Comparison of ENCODE assay signal across 8 mouse cellular contexts in genomic region chr2:25228431-25228889, GRCm38 (mm10). TPM values are rescaled to one million over a fixed set of nuclear protein-coding genes. Genes with fewer than 3 reads are reported as not detected.
DNase-seq lines count a peak whose midpoint lies in the region; ATAC-seq and TF ChIP-seq lines count a peak whose summit lies in the region.

No protein-coding gene starts in this region.

- peak overlapping the region; percentile 19 for H3K9ac ChIP-seq in ES-Bruce4 (ENCODE audit: low read depth, poor library complexity, severe bottlenecking)
- H3K9ac ChIP-seq in forebrain, embryonic 13.5 days: peak overlapping the region; percentile 52; the same call in 1 of the 2 replicates

- DNase-seq in heart, postnatal 14 days: peak; percentile 86 to 89
- DNase-seq in layer of hippocampus, adult 11-12 months (ENCODE audit: low spot score): peak; percentile 91
- peak; percentile 82 for DNase-seq in lung, adult 2 months
- DNase-seq in thymus, adult 18-20 months: peak; percentile 70 to 76

- no peaks in the 10 kb centered on the region for H3K27me3 ChIP-seq in ES-Bruce4 (ENCODE audit: control insufficient read depth, insufficient read depth, low read length, poor library complexity, severe bottlenecking)
- H3K27me3 ChIP-seq in forebrain, embryonic 13.5 days: peaks cover 18% of the 10 kb centered on the region; the same call in 1 of the 2 replicates

- peak overlapping the region; percentile 46 for H3K4me2 ChIP-seq in forebrain, embryonic 13.5 days

- peak overlapping the region; percentile 64 for H3K27ac ChIP-seq in ES-Bruce4 (ENCODE audit: insufficient read depth, low read length)
- peak overlapping the region; percentile 52 for H3K27ac ChIP-seq in forebrain, embryonic 13.5 days

- intact Hi-C loops in heart, postnatal 14 days (cut with DNase I): loop anchor here (1.0 to 2.0 kb wide), 3 partner anchors 24 to 64 kb away; no protein-coding TSS in a partner anchor

- H3K9me3 ChIP-seq in ES-Bruce4 (replicated peaks; ENCODE audit: control insufficient read depth, insufficient read depth, low read length, poor library complexity, severe bottlenecking): no peaks in the 10 kb centered on the region
- H3K9me3 ChIP-seq in forebrain, embryonic 13.5 days (replicated peaks): no peaks in the 10 kb centered on the region

- H3K4me3 ChIP-seq in ES-Bruce4 (ENCODE audit: low read depth, low read length): peak overlapping the region; percentile 46
- 0 out of 2 replicates have a peak overlapping the region, but pooled peaks have one; percentile 15 for H3K4me3 ChIP-seq in forebrain, embryonic 13.5 days
- H3K4me3 ChIP-seq in lung, adult 2 months (replicated peaks; ENCODE audit: extremely low read depth, low read depth, low read length): peak overlapping the region; percentile 45

- 1% methylated on average over 7 of the region's 7 CpGs for WGBS in forebrain, embryonic 13.5 days
- under 1% methylated on average over 7 of the region's 7 CpGs for WGBS in lung, adult 2 months

- TF ChIP-seq EP300 in ES-Bruce4 (IDR thresholded peaks at IDR 0.05; ENCODE audit: insufficient read depth, low read depth, low read length): peak; percentile 56; the same call in 1 of the 2 replicates

- H3K4me1 ChIP-seq in ES-Bruce4 (ENCODE audit: control insufficient read depth, insufficient read depth, low read length): no peaks in the 10 kb centered on the region
- peaks cover 22% of the 10 kb centered on the region for H3K4me1 ChIP-seq in forebrain, embryonic 13.5 days
- H3K4me1 ChIP-seq in lung, adult 2 months (ENCODE audit: control insufficient read depth, insufficient read depth, low read length): peaks cover 15% of the 10 kb centered on the region

- ATAC-seq in cerebellum, adult (ENCODE audit: insufficient number of reproducible peaks, low FRiP score, low TSS enrichment): peak; percentile 51
- no peak; the same call in 1 of the 2 replicates for ATAC-seq in forebrain, embryonic 13.5 days
- ATAC-seq in neutrophil, adult 5-6 weeks (ENCODE audit: extremely low read depth, insufficient number of reproducible peaks, low FRiP score, poor library complexity, severe bottlenecking): peak; percentile 47

- peak; percentile 22 for TF ChIP-seq POLR2A in ES-Bruce4 (IDR thresholded peaks at IDR 0.05; ENCODE audit: insufficient read depth, low read length)
- 0 out of 2 replicates have a peak, but pooled peaks have one; percentile 15 for TF ChIP-seq POLR2A in lung, adult 2 months (IDR thresholded peaks at IDR 0.05; ENCODE audit: borderline replicate concordance, extremely low read depth, low read depth, low read length)

- TF ChIP-seq CTCF in ES-Bruce4 (IDR thresholded peaks at IDR 0.05; ENCODE audit: low read depth, low read length): peak; percentile 89
- peak; percentile 95 for TF ChIP-seq CTCF in lung, adult 2 months (IDR thresholded peaks at IDR 0.05; ENCODE audit: insufficient read depth, low read length)

- H3K36me3 ChIP-seq in ES-Bruce4 (ENCODE audit: control insufficient read depth, insufficient read depth, low read length, poor library complexity, severe bottlenecking): peaks cover 5% of the 10 kb centered on the region
- no peaks in the 10 kb centered on the region for H3K36me3 ChIP-seq in forebrain, embryonic 13.5 days (ENCODE audit: poor library complexity, severe bottlenecking)

RNA-seq across cellular contexts. Expression of gene Tubb4b, which starts 4.0 kb away (rescaled TPM):
- polyA plus RNA-seq in ES-Bruce4 (2011; ENCODE audit: insufficient read depth, insufficient read length, low read depth, missing spikeins): 605 and 629 TPM in 2 replicates
- 448 and 518 TPM in 2 replicates for polyA plus RNA-seq in forebrain, embryonic 13.5 days (2015; fragmentation: Nextera tagmentation; extraction: Ambion mirVana)
- 100 to 1,000 TPM; 205 to 231 TPM for total RNA-seq in heart, postnatal 14 days (2021)
- polyA plus RNA-seq in lung, adult 2 months (2012; rRNA removed): 490 and 623 TPM in 2 replicates
- total RNA-seq in neutrophil, adult 5-6 weeks (2017): 222 and 223 TPM in 2 replicates

RNA-seq across cellular contexts. Expression of gene Slc34a3, which starts 5.7 kb away (rescaled TPM):
- 1.0 and 1.1 TPM in 2 replicates for polyA plus RNA-seq in ES-Bruce4 (2011; ENCODE audit: insufficient read depth, insufficient read length, low read depth, missing spikeins)
- polyA plus RNA-seq in forebrain, embryonic 13.5 days (2015; fragmentation: Nextera tagmentation; extraction: Ambion mirVana): not detected in 2 replicates
- not detected for total RNA-seq in heart, postnatal 14 days (2021)
- not detected in 2 replicates for polyA plus RNA-seq in lung, adult 2 months (2012; rRNA removed)
- total RNA-seq in neutrophil, adult 5-6 weeks (2017): not detected in 2 replicates

RNA-seq across cellular contexts. Expression of gene Rnf224, which starts 8.1 kb away (rescaled TPM):
- polyA plus RNA-seq in ES-Bruce4 (2011; ENCODE audit: insufficient read depth, insufficient read length, low read depth, missing spikeins): 0.55 TPM in 1 of 2 replicates, not detected in the other
- polyA plus RNA-seq in forebrain, embryonic 13.5 days (2015; fragmentation: Nextera tagmentation; extraction: Ambion mirVana): not detected in 2 replicates
- total RNA-seq in heart, postnatal 14 days (2021): not detected
- polyA plus RNA-seq in lung, adult 2 months (2012; rRNA removed): 0.76 TPM in 1 of 2 replicates, not detected in the other
- total RNA-seq in neutrophil, adult 5-6 weeks (2017): not detected in 2 replicates

RNA-seq across cellular contexts. Expression of gene Fam166a, which starts 9.9 kb away (rescaled TPM):
- polyA plus RNA-seq in ES-Bruce4 (2011; ENCODE audit: insufficient read depth, insufficient read length, low read depth, missing spikeins): 1.8 TPM in 1 of 2 replicates, not detected in the other
- 0.21 TPM in 1 of 2 replicates, not detected in the other for polyA plus RNA-seq in forebrain, embryonic 13.5 days (2015; fragmentation: Nextera tagmentation; extraction: Ambion mirVana)
- total RNA-seq in heart, postnatal 14 days (2021): not detected
- 0.17 TPM in 1 of 2 replicates, not detected in the other for polyA plus RNA-seq in lung, adult 2 months (2012; rRNA removed)
- not detected in 2 replicates for total RNA-seq in neutrophil, adult 5-6 weeks (2017)

RNA-seq across cellular contexts. Expression of gene Rnf208, which starts 13.6 kb away (rescaled TPM):
- 7.3 and 11.3 TPM in 2 replicates for polyA plus RNA-seq in ES-Bruce4 (2011; ENCODE audit: insufficient read depth, insufficient read length, low read depth, missing spikeins)
- polyA plus RNA-seq in forebrain, embryonic 13.5 days (2015; fragmentation: Nextera tagmentation; extraction: Ambion mirVana): 43.1 and 43.2 TPM in 2 replicates
- total RNA-seq in heart, postnatal 14 days (2021): under 1 TPM; 0.41 to 0.63 TPM
- 14.1 and 28.6 TPM in 2 replicates for polyA plus RNA-seq in lung, adult 2 months (2012; rRNA removed)
- total RNA-seq in neutrophil, adult 5-6 weeks (2017): 0.58 TPM in 1 of 2 replicates, not detected in the other
